Mouse (Mus musculus) megakaryocyte progenitor cell, adult 5-6 weeks (primary cell): Measurements from ENCODE around the gene Eci1. TPM values are rescaled to one million over a fixed set of nuclear protein-coding genes. Genes with fewer than 3 reads are reported as not detected.
"Not testable (repeated sequence)": the region's sequence is repeated elsewhere in the genome, so short reads cannot be mapped to it uniquely, and the experiment has no call there.

Experiments
- ATAC-seq: replicated peaks from 2 replicates; pipeline ENCODE4 v1.8.0; 2016; ENCODE audit warnings: mild to moderate bottlenecking, moderate TSS enrichment, inconsistent platforms; ENCODE audit not compliant: poor library complexity
- total RNA-seq, 2 experiments: library from RNA; stranded (forward) in 1 of 2; stranded (reverse) in 1 of 2; fragments of 157-497, 149-512 nt in 1 of 2; fragments of 200-1000 nt in 1 of 2; gene quantifications; 2 replicates each; pipeline versions ENCODE4 v1.2.3 to v1.2.4; 2015 to 2017

Gene Eci1
- total RNA-seq, 2 experiments from 2014 or later = 32.6 to 67.8 TPM

DNA sequence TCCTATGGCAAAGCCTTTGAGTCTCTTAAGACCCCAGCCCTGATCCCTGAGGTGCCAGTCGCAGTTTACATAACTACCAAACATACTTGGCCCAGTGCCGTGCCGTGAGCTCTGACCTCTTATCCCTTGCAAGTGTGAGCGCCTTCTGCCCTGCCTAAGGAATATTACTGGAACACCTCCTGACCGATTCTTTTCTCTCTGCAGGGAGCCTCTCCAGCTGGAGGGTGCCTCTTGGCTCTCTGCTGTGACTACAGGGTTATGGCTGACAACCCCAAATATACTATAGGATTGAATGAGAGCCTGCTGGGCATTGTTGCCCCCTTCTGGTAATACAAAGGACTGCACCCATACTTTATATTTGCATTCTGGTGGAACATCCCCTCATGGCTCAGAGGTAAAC lies 10.6 kb downstream of the Eci1 start:
- ATAC-seq = peak; percentile 96

DNA sequence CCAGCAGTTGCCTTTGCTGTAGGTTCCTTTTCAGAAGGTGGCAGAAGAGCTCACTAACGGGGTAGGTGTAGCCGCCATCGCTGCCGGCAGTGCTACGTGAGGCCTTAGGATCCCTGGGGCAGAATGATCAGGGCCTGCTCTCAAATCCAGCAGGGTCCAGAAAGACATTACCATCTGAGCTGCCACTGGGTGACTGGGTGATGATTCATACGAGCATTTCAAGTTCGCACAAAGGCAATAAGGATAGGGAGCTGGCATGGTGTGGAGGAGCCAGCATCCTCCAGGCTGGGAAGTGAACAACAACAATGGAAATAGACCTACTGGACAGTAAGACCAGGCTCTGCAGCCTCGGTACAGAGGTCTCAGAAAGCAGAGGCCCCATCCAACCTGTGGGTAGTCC lies 13.9 kb downstream of the Eci1 start:
- no peak for ATAC-seq

DNA sequence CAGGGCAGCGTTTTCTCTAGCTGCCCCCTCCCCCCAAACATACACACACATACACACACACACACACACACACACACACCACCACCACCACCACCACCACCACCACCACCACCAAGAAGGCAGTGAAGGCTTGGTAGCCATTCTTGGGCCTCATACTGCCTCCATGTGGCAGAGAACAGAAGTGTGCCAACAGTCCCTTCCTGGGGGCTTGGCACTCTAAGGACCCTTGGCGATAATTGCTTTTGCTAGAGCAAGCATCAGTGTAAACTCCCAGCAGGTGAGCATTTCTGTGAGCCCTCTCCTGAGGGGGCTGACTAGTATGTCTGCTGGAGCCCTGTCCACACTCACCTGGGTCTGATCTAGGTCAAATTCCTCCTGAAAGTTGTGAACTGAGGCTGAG lies 14.7 kb downstream of the Eci1 start:
- 0 out of 2 replicates have a peak, but pooled peaks have one; percentile 33 for ATAC-seq

DNA sequence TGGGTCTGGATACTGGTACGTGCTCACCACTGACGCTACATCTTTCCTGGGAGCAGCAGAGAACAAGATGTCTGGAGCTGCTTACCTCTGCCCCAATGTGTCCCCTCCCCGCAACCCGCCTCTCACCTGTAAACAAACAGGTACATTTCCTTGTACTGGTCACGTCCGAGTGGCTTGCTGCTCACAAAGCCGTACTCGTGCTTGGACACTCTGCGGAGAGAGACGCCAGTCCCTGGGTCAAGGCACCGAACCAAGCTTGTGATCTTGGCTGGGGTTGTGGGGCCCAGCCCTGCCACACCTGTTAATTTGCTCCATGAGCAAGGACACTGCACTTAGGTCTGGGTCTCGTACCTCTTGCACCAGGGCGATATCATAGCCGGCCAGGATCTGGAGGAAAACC lies 15.7 kb downstream of the Eci1 start:
- ATAC-seq = no peak

DNA sequence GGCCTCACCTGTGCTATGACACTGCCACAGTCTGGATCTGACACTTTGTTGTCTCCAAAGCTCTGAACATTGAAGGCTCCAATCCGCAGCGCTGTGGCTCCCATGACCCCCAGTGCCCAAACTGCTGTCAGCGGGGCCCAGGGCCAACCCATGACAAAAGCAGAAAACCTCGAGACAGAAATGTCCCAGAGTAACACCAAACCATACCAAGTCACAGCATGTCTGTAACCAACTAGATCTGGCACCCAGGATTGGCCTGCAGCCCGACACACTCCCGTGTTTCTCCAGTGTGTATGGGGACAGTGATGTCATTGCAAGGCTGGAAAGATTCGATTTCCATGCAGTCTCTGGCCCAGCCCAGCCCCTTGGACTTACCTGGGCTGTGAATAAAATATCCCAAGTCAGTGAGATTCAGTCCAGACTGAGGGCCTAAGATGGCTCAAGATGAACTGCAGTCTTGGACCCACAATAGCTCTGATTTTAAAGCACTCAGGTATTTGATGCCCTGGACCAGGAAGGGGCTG lies 16.3 kb downstream of the Eci1 start, which contains the start of gene Dnase1l2:
TSS of gene Dnase1l2 (minus strand) at position 474 of the 524 bp plus-strand sequence.
- no peak for ATAC-seq

DNA sequence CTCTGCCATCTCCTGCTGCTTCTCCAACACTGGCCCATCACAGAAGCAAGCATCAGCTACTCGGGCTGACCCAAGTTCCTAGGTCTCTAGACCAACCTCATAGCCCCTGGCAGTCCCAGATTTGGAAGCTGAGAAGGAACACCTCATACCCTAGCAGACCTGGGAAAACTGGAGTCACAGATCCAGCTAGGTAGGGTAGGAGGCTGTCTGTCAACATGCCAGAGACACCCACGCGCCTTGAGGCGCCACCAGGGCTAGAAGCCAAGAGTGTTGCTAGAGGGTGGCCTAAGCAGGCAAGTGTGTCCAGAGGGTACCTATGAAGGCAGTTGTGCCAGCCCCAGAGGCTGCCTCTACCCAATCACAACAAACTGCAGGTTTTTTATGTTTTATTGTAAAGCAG lies 17.0 kb downstream of the Eci1 start:
- no peak for ATAC-seq

DNA sequence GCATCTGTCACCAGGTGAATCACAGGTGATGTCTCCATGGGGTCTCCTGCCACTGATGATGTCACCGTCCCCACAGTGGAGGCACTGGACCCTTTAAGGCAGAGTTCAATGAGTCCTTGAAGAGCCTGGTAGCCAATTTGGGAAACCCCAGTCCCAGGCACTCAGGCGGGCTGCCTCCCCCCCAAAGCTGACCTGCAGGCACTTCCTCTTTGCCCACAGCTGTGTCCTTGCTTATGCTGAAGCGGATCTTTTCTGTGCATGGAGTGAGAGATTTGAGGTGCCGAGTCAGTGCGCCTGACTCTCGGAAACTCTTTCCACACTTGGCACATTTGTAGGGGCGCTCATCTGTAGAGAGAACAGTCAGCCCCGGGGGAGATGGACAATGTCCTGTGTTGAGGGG lies 20.1 kb downstream of the Eci1 start:
- peak; percentile 64 for ATAC-seq

DNA sequence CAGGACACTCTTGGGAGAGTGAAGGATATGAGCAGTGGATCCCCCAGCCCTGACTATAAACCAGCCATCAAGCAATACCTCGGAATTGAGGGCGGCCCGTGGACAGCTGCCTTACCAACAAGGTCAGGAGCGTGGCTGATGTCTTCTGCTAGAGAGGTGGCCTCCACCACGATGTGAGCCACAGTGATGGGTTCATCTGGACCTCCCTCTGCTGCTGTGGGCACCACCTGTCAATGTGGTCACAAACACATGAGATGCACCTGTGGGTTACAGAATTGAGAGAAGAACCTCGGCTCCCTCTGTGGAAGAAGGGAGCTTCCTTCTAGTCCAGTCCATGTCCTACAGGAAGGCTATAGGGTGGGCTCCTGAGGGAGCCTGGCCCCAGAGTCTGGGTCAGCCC lies 23.1 kb downstream of the Eci1 start:
- ATAC-seq = no peak

DNA sequence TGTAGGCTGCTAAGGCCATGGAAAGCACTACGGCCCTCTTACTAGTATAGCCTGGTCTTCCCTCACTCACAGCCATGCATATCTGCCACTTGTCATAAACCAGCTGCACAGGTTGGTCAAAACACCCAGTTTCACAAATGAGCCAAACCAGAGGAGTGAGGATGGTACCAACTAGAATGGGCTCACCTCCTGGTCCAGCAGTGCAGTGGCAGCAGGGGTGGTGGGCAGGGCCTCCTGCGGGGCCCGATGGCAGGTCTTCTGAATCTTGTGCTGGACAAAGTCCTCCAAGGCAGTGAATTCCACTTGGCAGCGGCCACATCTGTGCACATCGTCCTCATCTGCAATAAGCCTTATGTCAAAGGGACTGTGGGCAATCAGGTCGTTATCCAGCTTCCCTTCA lies 24.8 kb downstream of the Eci1 start:
- ATAC-seq = no peak

DNA sequence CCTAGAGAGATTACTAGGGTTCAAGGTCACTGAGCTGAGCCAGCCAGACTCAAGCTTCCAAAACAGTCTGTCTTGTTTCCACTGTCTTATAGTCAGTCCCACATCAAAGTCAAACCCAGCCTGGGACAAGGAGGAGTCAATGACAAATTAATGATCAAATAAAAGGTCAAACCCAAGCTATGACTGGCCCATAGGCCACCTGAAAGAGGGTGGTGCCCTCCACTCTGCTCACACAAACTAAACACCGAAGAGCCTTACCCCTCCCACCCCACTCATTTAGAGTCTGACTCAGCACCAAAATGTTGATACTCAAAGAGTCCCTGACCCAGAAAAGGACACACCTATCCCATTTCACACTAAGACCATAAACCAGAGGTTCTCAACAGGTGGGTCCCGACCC lies 26.9 kb downstream of the Eci1 start:
- no peak for ATAC-seq

DNA sequence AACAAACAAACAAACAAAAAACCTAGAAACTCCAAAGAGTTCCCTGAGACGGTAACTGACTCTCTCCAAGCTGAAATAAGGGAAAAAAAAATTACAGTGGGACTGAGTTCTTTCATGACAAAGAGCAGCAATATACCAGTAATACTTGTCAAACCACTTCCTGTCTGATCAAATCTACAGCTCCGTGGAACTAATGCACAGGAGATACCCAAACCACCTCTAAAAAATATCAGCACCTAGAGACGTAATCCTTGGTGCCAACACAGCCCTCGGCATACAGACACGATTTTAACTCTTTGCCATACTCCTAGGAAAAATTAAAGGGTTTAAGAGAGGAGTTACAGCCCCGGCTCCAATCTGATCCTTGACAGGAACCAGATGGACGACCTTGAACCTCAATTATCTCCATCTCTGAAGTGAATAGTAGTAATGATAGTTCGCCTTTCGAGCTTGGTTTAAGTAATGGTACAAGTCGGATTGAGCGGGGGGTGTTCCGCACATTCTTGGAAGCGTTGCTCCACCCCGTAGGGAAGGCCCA lies 27.8 kb downstream of the Eci1 start:
- 0 out of 2 replicates have a peak, but pooled peaks have one; percentile 6 for ATAC-seq

DNA sequence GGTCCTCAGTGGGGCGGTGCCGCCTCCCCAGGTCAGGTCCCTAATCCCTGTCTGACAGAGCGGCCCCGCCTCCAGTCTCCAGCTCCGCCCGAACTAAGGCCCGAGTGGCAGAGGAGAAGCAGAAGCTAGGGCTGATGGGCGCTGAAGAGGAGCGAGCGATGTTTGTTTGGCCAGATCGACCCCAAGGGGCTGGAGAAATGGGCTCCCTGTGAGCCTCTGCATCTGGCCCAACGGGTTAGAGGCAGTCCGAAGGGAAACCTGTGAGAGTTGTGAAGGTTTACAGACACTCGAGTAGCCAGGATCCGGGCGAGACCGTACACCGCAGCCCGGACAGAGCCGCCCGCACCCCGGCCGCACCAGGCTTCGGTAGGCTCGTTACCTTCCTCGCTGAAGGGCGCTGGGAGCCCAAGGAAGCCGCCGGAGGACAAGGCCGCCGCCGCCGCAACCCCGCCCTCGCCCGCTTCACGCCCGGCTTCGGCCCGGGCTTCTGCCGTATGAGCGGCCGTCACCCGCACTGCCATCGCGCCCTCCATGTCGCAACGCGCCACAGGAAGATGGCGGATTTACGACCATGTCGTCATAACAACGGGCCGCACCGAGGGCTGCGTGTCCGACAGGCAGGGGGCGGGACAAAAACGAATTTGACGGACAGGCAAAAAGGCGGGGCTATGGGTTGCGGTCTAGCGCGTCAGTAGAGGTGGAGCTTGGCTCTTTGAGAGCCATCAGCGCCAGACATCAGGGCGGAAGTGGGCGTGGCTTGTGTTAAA lies 28.5 kb downstream of the Eci1 start:
- ATAC-seq = peak; percentile 96

DNA sequence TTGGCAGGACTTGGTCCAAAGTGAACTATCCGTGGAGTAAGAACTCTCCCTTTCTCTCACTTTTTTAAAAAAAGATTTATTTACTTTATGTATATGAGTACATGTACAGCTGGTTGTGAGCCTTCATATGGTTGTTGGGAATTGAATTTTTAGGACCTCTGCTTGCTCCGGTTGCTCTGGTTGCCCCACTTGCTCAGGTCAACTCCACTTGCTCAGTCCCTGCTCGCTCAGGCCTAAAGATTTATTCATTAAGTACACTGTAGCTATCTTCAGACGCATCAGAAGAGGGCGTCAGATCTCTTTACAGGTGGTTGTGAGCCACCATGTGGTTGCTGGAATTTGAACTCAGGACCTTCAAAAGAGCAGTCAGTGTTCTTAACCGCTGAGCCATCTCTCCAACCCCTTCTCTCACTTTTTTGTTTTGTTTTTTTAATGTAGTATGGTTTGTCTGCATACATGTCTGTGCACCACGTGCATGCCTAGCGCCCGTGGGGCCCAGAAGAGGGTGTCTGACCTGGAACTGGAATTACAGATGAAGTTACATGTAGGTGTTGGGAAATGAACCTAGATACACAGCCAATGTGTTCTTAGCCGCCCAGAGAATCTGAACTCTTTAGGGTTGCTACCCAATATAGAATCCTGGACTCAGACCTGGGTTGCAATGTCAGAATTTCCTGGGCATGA lies 29.2 kb downstream of the Eci1 start:
- not testable (repeated sequence) for ATAC-seq

DNA sequence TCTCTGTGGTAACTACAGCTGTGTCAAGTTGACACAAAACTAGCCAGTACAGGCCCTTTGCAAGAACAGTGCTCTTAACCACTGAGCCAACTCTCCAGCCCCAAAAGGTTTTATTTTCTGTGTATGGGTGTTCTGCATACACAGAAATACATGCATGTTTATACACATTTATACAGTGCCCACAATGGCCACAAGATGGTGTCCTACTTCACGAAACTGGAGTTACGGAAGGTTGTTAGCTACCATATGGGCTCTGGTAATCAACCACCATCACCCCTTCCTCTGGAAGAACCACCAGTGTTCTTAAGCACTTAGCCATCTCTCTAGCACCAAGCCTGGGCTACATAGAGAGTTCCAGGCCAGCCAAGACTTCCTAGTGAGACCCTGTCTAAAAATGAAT lies 35.1 kb downstream of the Eci1 start:
- ATAC-seq = peak; percentile 95

DNA sequence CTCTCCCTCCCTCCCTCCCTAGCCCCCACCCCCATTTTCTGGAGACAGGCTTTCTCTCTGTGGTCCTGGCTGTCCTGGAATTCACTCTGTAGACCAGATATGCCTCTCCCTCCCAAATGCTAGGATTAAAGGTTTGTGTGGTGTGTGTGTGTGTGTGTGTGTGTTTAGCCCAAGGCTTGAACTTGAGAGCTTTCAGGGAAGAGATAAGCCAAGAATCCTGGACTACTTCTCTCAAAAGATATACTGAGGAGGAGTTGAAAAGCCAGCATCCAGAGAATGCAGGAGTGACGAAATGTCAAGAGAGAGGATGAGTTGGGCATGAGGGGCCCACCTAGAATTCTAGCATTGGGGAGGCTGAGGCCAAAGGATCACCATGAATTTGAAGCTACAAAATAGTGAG lies 36.5 kb downstream of the Eci1 start:
- no peak for ATAC-seq

DNA sequence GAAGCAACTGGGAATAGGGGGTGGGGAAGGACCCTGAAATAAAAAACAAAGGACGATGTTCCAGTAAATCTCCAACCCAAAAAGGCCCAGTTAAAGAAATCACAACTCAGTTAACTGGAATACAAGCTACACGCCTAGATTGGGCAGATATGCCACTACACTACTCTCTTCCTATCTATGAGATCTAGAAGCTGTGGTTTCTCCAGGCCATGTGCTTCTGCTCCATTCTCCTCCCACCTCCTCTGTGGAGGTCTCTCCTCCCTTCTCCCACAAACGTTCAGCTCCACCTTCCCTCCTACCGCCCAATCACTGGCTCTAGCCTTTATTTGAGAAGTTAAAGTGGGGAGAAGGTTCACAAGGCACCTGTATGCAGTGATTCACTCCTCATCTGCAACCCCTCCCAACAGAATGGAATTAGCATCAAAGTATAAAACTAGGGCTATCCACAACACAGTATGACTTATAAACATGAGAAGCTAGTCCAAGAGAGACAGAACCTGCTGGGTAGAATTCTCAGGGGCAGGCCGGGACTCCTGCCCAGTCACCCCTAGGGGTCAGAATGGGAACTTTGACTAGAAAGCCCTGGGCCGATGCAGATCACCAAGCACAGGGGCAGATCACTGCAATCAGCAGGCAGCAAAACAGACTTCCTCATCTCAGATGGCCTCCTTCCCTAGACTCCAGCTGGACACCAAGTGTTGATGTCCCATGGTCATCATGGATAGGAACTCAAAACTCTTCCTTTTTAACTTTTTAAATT lies 37.1 kb downstream of the Eci1 start:
- peak; percentile 88 for ATAC-seq

DNA sequence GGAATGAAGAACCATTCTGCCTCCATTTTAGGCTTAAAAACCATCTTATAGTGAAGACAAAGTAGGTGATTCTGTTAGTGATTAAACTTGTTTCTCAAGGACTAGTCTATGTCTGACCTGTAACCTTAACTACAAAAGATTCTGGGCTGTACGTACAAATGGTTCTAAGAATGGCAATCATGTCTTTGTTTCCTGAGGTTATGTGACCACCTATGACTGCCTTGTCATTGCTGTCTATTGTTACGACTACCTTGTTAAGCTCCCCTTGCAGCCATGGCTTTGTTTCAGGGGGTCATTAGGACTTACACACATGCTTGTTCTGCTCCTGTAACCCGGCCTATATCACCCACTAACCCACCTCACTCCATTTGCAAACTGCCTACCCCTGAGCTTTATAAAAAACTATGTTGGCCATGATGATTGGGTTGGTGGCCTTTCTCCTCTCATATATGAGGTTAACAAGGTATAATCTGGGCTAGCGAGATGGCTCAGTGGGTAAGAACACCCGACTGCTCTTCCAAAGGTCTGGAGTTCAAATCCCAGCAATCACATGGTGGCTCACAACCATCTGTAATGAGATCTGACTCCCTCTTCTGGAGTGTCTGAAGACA lies 42.3 kb downstream of the Eci1 start:
- ATAC-seq = no peak

DNA sequence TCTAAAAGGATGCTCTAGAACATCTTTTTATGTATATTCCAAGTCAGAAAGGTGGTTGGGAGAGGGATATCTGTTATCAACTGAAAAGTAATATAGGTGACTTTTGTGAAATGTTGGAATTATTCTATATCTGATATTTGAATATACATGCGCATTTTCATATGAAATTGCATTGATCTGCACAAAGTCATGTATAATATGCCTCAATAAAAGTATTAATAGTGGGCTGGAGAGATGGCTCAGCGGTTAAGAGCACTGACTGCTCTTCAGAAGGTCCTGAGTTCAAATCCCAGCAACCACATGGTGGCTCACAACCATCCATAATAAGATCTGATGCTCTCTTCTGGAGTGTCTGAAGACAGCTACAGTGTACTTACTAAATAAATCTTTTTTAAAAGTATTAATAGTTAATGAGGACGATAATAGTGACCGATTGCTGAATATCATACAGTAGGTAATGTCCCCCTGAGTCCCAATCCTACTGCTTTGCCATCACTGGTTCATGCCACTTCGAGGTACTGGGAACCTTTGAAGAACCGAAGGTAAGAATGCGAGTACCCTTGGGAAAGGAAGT lies 43.0 kb downstream of the Eci1 start:
- no peak for ATAC-seq

DNA sequence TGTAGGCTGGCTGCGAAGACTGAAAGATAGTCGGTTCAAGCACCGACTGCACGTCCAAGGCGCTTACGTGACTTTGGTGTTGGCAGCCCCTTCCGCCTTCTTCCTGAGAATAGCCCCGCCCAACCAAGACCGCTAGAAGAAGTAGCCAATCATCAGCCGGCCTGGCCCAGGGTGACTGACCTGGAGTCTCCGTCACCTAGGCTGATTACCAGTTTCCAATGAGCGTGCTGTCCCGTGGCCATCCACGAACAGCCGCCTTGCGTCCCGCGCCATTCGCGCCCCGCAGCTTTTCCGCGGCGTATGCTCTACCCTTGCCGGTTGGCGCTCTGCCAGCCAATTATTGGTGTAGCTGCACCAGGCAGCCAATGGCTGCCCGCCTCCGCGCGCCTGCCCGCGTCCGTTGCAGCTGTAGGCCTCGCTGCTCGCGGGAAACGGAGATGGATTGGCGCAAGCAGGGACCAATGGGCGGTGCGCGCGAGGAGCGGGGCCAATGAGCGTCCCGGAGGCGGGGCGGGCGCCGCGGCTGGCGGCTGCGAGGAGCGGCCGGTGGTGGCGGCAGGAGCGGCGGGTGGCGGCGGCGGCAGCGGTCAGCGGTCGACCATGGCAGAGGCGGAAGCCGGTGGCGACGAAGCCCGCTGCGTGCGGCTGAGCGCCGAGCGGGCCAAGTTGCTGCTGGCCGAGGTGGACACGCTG lies 43.6 kb downstream of the Eci1 start, which contains the start of the genes E4f1 and Pgp:
TSS of gene E4f1 (minus strand) at position 404 of the 693 bp plus-strand sequence.
TSS of gene Pgp (plus strand) at position 483 of the 693 bp plus-strand sequence.
- peak; percentile 95 for ATAC-seq
